Comparison of ENCODE assay signal across 28 mouse cellular contexts in genomic region chr11:105899151-105899550, GRCm38 (mm10). TPM values are rescaled to one million over a fixed set of nuclear protein-coding genes. Genes with fewer than 3 reads are reported as not detected.
DNase-seq lines count a peak whose midpoint lies in the region; ATAC-seq and TF ChIP-seq lines count a peak whose summit lies in the region.
"Had no signal": no experiment of that assay in that cellular context is flagged by ENCODE, and none has a peak within 500 bp of the region (broad histone marks: within the 10 kb centered on the region; RNA-seq: fewer than 3 reads in every experiment).

No protein-coding gene starts in this region.

- H3K9ac ChIP-seq in lung, postnatal 0 days (replicated peaks; ENCODE audit: low read depth): no peak overlapping the region
- H3K9ac ChIP-seq in CH12.LX (ENCODE audit: insufficient read depth, low read depth) (no peak overlapping the region), ES-E14 (ENCODE audit: insufficient read depth, low read depth, low read length, poor library complexity, severe bottlenecking) (no peak overlapping the region)
- H3K9ac ChIP-seq in midbrain, embryonic 13.5 days (replicated peaks): no peak overlapping the region
- H3K9ac ChIP-seq: forebrain, embryonic 13.5 days; heart, embryonic 12.5 days; hindbrain, embryonic 13.5 days had no signal

- no peak overlapping the region for H3K4me3 ChIP-seq in lung, postnatal 0 days (ENCODE audit: low read depth, low read length)
- no peak overlapping the region for H3K4me3 ChIP-seq in CH12.LX (replicated peaks in 1 of 3; ENCODE audit: low read depth in 2 of 3, low read length in 2 of 3, poor library complexity in 1 of 3)
- no peak overlapping the region for H3K4me3 ChIP-seq in ES-E14 (ENCODE audit: insufficient read depth in 1 of 2, low read depth in 1 of 2, low read length in 2 of 2, poor library complexity in 1 of 2, severe bottlenecking in 1 of 2)
- no peak overlapping the region for H3K4me3 ChIP-seq in midbrain, embryonic 13.5 days (replicated peaks)
- H3K4me3 ChIP-seq: forebrain, embryonic 10.5 days; forebrain, embryonic 13.5 days; gastrocnemius, adult 2 months; heart, embryonic 12.5 days; hindbrain, embryonic 10.5 days; hindbrain, embryonic 13.5 days had no signal

- no peak for TF ChIP-seq CTCF in lung, postnatal 0 days (IDR thresholded peaks at IDR 0.05)
- TF ChIP-seq CTCF in CH12.LX (conservative IDR thresholded peaks at IDR 0.05 in 1 of 2, IDR thresholded peaks at IDR 0.05 in 1 of 2; ENCODE audit: low read depth in 2 of 2, low read length in 2 of 2): no peak

- H3K79me2 ChIP-seq in CH12.LX (replicated peaks; ENCODE audit: control insufficient read depth, extremely low read depth, insufficient read depth, poor library complexity, severe bottlenecking): no peaks in the 10 kb centered on the region

- no peaks in the 10 kb centered on the region for H3K27me3 ChIP-seq in lung, postnatal 0 days (replicated peaks; ENCODE audit: insufficient read depth, low read length)
- no peaks in the 10 kb centered on the region for H3K27me3 ChIP-seq in CH12.LX (replicated peaks)
- no peaks in the 10 kb centered on the region for H3K27me3 ChIP-seq in midbrain, embryonic 13.5 days
- H3K27me3 ChIP-seq: forebrain, embryonic 13.5 days; heart, embryonic 12.5 days; hindbrain, embryonic 13.5 days had no signal

- 0 out of 2 replicates have a peak overlapping the region, but pooled peaks have one; percentile 47 for H3K27ac ChIP-seq in lung, postnatal 0 days (ENCODE audit: low read length)
- H3K27ac ChIP-seq in CH12.LX (ENCODE audit: insufficient read depth, low read depth) (no peak overlapping the region), ES-E14 (ENCODE audit: insufficient read depth, low read depth, low read length, poor library complexity, severe bottlenecking) (no peak overlapping the region)
- no peak overlapping the region for H3K27ac ChIP-seq in midbrain, embryonic 13.5 days
- H3K27ac ChIP-seq: forebrain, embryonic 10.5 days; forebrain, embryonic 13.5 days; gastrocnemius, adult 2 months; hindbrain, embryonic 10.5 days; hindbrain, embryonic 13.5 days; hindbrain, postnatal 0 days had no signal

- peaks cover 7% of the 10 kb centered on the region; the same call in 1 of the 2 replicates for H3K36me3 ChIP-seq in lung, postnatal 0 days (ENCODE audit: insufficient read depth, low read length)
- peaks cover 0 to 18% of the 10 kb centered on the region in 2 experiments for H3K36me3 ChIP-seq in CH12.LX (replicated peaks in 1 of 2; ENCODE audit: control insufficient read depth in 1 of 2, insufficient read depth in 1 of 2, low read length in 1 of 2)
- no peaks in the 10 kb centered on the region for H3K36me3 ChIP-seq in ES-E14 (ENCODE audit: control insufficient read depth, insufficient read depth, low read length, poor library complexity, severe bottlenecking)
- peaks cover 24% of the 10 kb centered on the region for H3K36me3 ChIP-seq in midbrain, embryonic 13.5 days

- TF ChIP-seq EP300 in lung, postnatal 0 days (IDR thresholded peaks at IDR 0.05): peak; percentile 61
- no peak for TF ChIP-seq EP300 in CH12.LX (IDR thresholded peaks at IDR 0.05; ENCODE audit: low read length)

- DNase-seq in lung, postnatal 0 days (ENCODE audit: low spot score): peak; percentile 60
- no peak for DNase-seq in lung, postnatal 36 days
- DNase-seq in CH12.LX (ENCODE audit: extremely low read depth): no peak
- DNase-seq in ES-E14 (ENCODE audit: low read depth, low spot score): no peak
- peak; percentile 75 for DNase-seq in ZHBTc4 (ENCODE audit: low read depth, low spot score)
- no peak for DNase-seq in kidney, adult 8-10 months
- no peak for DNase-seq in layer of hippocampus, adult 11-12 months (ENCODE audit: low spot score)
- DNase-seq: adrenal gland, adult 8-10 months; adrenal gland, postnatal 25 days; B cell, adult 2 months; cerebellum, adult 11-12 months; cerebellum, adult 8-10 months; cerebellum, postnatal 14 days; gastrocnemius, adult 2 months; gastrocnemius, postnatal 14 days; heart, adult 18-20 months; heart, postnatal 36 days; kidney, adult 18-20 months had no signal

- H3K9me3 ChIP-seq in lung, postnatal 0 days (ENCODE audit: low read length): no peaks in the 10 kb centered on the region
- H3K9me3 ChIP-seq in CH12.LX (replicated peaks; ENCODE audit: low read length) (no peaks in the 10 kb centered on the region), ES-E14 (ENCODE audit: control insufficient read depth, insufficient read depth, low read depth, low read length) (no peaks in the 10 kb centered on the region)
- no peaks in the 10 kb centered on the region for H3K9me3 ChIP-seq in midbrain, embryonic 13.5 days
- H3K9me3 ChIP-seq: forebrain, embryonic 10.5 days; forebrain, embryonic 13.5 days; heart, embryonic 12.5 days; hindbrain, embryonic 10.5 days; hindbrain, embryonic 13.5 days had no signal

- TF ChIP-seq RAD21 in CH12.LX (IDR thresholded peaks at IDR 0.05; ENCODE audit: low read depth, low read length): no peak

- dilution Hi-C loops in CH12.LX (cut with MboI; ENCODE audit: extremely low pct_ligation_motif_present, extremely low pct_unique_long_range_greater_than_20kb, low sequenced_read_pairs): no loop called here

- in situ Hi-C loops in CH12.LX (cut with MboI; ENCODE audit: low pct_ligation_motif_present, low pct_unique_long_range_greater_than_20kb, low sequenced_read_pairs) (no loop called here), ES-E14 (cut with MboI; ENCODE audit: low sequenced_read_pairs in 2 of 2, unreplicated experiment in 2 of 2) (no loop called here)

- peak; percentile 65 for ATAC-seq in lung, postnatal 0 days
- ATAC-seq in midbrain, embryonic 13.5 days: no peak
- ATAC-seq: forebrain, embryonic 13.5 days; forebrain, embryonic 16.5 days; hindbrain, postnatal 0 days; inflammation-experienced regulatory T-cells, adult 6 months; intestine, embryonic 16.5 days had no signal

- WGBS in lung, postnatal 0 days: 25% methylated on average over 1 of the region's 1 CpGs
- 56% methylated on average over 1 of the region's 1 CpGs for WGBS in midbrain, embryonic 13.5 days

- TF ChIP-seq POLR2A in CH12.LX (IDR thresholded peaks at IDR 0.05; ENCODE audit: low read depth, low read length): no peak

- H3K4me1 ChIP-seq in lung, postnatal 0 days (ENCODE audit: insufficient read depth, low read depth, low read length): peaks cover 4% of the 10 kb centered on the region; the same call in 1 of the 2 replicates
- H3K4me1 ChIP-seq in CH12.LX (ENCODE audit: control insufficient read depth in 1 of 2, insufficient read depth in 2 of 2) (peaks cover 0 to 16% of the 10 kb centered on the region in 2 experiments; a peak in 2 of 4 replicates), ES-E14 (ENCODE audit: control insufficient read depth in 2 of 2, insufficient read depth in 2 of 2, low read length in 2 of 2, poor library complexity in 1 of 2) (peaks cover 0 to 2% of the 10 kb centered on the region in 2 experiments; a peak in 1 of 4 replicates)
- H3K4me1 ChIP-seq in midbrain, embryonic 13.5 days (replicated peaks): no peaks in the 10 kb centered on the region
- H3K4me1 ChIP-seq: forebrain, embryonic 10.5 days; forebrain, embryonic 13.5 days; heart, embryonic 12.5 days; hindbrain, embryonic 10.5 days; hindbrain, embryonic 13.5 days had no signal

- H3K4me2 ChIP-seq in lung, postnatal 0 days (replicated peaks; ENCODE audit: low read depth, low read length): no peak overlapping the region
- H3K4me2 ChIP-seq in CH12.LX (ENCODE audit: insufficient read depth, low read depth, poor library complexity, severe bottlenecking): no peak overlapping the region
- H3K4me2 ChIP-seq in midbrain, embryonic 13.5 days (replicated peaks): no peak overlapping the region
- H3K4me2 ChIP-seq: forebrain, embryonic 13.5 days; heart, embryonic 12.5 days; hindbrain, embryonic 13.5 days had no signal

TF ChIP-seq in CH12.LX, 34 proteins besides CTCF, POLR2A, EP300 and RAD21:
- TF ChIP-seq CHD2 (IDR thresholded peaks at IDR 0.05; ENCODE audit: low read length): peak; percentile 38; the same call in 1 of the 2 replicates
- TF ChIP-seq JUND (conservative IDR thresholded peaks at IDR 0.05; ENCODE audit: low read depth, low read length): no peak
TF ChIP-seq in CH12.LX: peak in this region for 1.

TF ChIP-seq in ES-E14, 5 proteins besides CTCF, POLR2A, EP300 and RAD21:
- TF ChIP-seq CHD2 (IDR thresholded peaks at IDR 0.05; ENCODE audit: low read depth, low read length): peak; percentile 87
- TF ChIP-seq MAFK (IDR thresholded peaks at IDR 0.05; ENCODE audit: insufficient read depth, low read depth, low read length): no peak

RNA-seq across cellular contexts. Expression of gene Cyb561, which starts 54.0 kb away (rescaled TPM):
- polyA plus RNA-seq in lung, postnatal 0 days (2015; fragmentation: Nextera tagmentation; extraction: Ambion mirVana): 70.5 and 72.2 TPM in 2 replicates
- total RNA-seq in CH12.LX (2012; rRNA removed): 2.6 and 3.9 TPM in 2 replicates
- 0.16 and 0.20 TPM in 2 replicates for total RNA-seq in CH12.LX (2014; rRNA removed)
- 0.18 and 0.51 TPM in 2 replicates for polyA plus RNA-seq in CH12.LX (2012; ENCODE audit: insufficient read length, low read depth)
- 14.7 and 28.6 TPM in 2 replicates for total RNA-seq in ES-E14 (2012; rRNA removed)
- polyA plus RNA-seq in midbrain, embryonic 13.5 days (2015; fragmentation: Nextera tagmentation; extraction: Ambion mirVana): 35.5 and 37.6 TPM in 2 replicates

Comparison
In these comparisons a context has a peak if more than half of its experiments do, and no peak if none do; other contexts are left out.
1. DNase-seq: peak in lung, postnatal 0 days (single experiment) and ZHBTc4 (single experiment); none in lung, postnatal 36 days (single experiment), CH12.LX (single experiment), ES-E14 (single experiment), kidney, adult 8-10 months (0 of 2) and layer of hippocampus, adult 11-12 months (single experiment).
2. RNA of gene Cyb561, which starts 54.0 kb away (polyA plus RNA-seq): 70.5 to 72.2 TPM in lung, postnatal 0 days and 35.5 to 37.6 TPM in midbrain, embryonic 13.5 days; 0.18 to 0.51 TPM in CH12.LX; every median in the first group is over 10 times any median in the second.